Mouse (Mus musculus): ENCODE results near the gene Igdcc3. TPM values are rescaled to one million over a fixed set of nuclear protein-coding genes. Genes with fewer than 3 reads are reported as not detected.

The Igdcc3 gene
- total and polyA plus RNA-seq, 2 experiments from 2014 or later: 0.11 TPM; not detected in 1

DNA sequence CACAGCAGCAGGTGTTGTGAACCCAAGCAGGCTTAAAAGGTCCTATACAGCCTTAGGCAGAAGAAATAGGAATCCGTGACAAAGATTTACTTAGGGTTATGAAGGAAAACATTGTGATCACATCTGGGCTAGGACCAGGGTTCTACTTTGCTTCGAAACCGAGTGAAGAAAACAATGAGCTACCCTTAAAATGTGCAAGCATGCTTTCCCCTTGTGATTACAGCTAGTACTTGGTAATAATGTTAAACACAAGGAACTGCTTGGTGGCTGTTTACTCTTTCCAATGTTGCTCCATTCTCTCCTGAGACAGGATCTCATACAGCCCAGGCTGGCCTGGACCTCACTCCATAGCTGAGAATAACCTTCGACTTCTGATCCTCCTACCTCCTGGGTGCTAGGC lies 20.2 kb downstream of the Igdcc3 start:
- Histone ChIP-seq H3K27ac (ENCODE audit: low read depth) (no peak overlapping the region), H3K9ac (replicated peaks; ENCODE audit: low read depth, low read length) (no peak overlapping the region), H3K4me3 (ENCODE audit: low read depth, low read length) (no peak overlapping the region), H3K9me3 (replicated peaks; ENCODE audit: control insufficient read depth, low read length) (no peaks in the 10 kb centered on the region), H3K27me3 (ENCODE audit: control insufficient read depth, insufficient read depth, low read length) (peaks cover 53% of the 10 kb centered on the region), H3K4me2 (ENCODE audit: low read depth, low read length) (no peak overlapping the region), H3K4me1 (ENCODE audit: control insufficient read depth, insufficient read depth) (peaks cover 16% of the 10 kb centered on the region; the same call in 1 of the 2 replicates), H3K36me3 (replicated peaks; ENCODE audit: control insufficient read depth, insufficient read depth, low read length) (no peaks in the 10 kb centered on the region)
- 68% methylated on average over 4 of the region's 4 CpGs for WGBS
- TF ChIP-seq CTCF (IDR thresholded peaks at IDR 0.05; ENCODE audit: low read depth) (no peak), EP300 (IDR thresholded peaks at IDR 0.05; ENCODE audit: low read depth) (no peak)
- DNase-seq (ENCODE audit: low spot score): no peak
- ATAC-seq (ENCODE audit: insufficient read depth, low read depth): no peak

DNA sequence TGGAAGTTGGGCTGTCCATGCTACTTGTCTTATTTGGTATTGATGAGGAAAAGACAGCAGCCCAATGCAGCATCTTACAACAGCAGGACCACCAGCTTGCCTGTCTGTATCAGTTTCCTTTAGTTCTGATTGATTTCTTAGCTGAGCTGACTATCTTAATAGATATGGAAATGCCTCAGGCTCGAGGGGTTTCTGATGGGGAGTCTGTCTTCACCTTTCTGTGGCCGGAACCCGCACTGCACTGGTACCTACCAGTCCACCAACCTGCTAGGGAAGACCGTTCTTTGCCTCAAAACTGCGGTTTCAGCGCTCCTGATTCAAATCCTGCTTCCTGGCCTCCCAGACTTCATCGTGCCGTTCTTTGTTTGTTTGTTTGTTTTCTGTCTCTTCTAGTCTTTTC lies 20.9 kb downstream of the Igdcc3 start:
- DNase-seq (ENCODE audit: low spot score): no peak
- TF ChIP-seq CTCF (IDR thresholded peaks at IDR 0.05; ENCODE audit: low read depth): no peak
- TF ChIP-seq EP300 (IDR thresholded peaks at IDR 0.05; ENCODE audit: low read depth): no peak
- Histone ChIP-seq H3K4me1 (ENCODE audit: control insufficient read depth, insufficient read depth) (peaks cover 10% of the 10 kb centered on the region; the same call in 1 of the 2 replicates), H3K9me3 (replicated peaks; ENCODE audit: control insufficient read depth, low read length) (no peaks in the 10 kb centered on the region), H3K27ac (ENCODE audit: low read depth) (no peak overlapping the region), H3K27me3 (ENCODE audit: control insufficient read depth, insufficient read depth, low read length) (peaks cover 53% of the 10 kb centered on the region), H3K4me3 (ENCODE audit: low read depth, low read length) (no peak overlapping the region), H3K4me2 (ENCODE audit: low read depth, low read length) (no peak overlapping the region), H3K9ac (replicated peaks; ENCODE audit: low read depth, low read length) (no peak overlapping the region), H3K36me3 (replicated peaks; ENCODE audit: control insufficient read depth, insufficient read depth, low read length) (no peaks in the 10 kb centered on the region)
- no peak for ATAC-seq (ENCODE audit: insufficient read depth, low read depth)
- WGBS: 52% methylated on average over 8 of the region's 8 CpGs

DNA sequence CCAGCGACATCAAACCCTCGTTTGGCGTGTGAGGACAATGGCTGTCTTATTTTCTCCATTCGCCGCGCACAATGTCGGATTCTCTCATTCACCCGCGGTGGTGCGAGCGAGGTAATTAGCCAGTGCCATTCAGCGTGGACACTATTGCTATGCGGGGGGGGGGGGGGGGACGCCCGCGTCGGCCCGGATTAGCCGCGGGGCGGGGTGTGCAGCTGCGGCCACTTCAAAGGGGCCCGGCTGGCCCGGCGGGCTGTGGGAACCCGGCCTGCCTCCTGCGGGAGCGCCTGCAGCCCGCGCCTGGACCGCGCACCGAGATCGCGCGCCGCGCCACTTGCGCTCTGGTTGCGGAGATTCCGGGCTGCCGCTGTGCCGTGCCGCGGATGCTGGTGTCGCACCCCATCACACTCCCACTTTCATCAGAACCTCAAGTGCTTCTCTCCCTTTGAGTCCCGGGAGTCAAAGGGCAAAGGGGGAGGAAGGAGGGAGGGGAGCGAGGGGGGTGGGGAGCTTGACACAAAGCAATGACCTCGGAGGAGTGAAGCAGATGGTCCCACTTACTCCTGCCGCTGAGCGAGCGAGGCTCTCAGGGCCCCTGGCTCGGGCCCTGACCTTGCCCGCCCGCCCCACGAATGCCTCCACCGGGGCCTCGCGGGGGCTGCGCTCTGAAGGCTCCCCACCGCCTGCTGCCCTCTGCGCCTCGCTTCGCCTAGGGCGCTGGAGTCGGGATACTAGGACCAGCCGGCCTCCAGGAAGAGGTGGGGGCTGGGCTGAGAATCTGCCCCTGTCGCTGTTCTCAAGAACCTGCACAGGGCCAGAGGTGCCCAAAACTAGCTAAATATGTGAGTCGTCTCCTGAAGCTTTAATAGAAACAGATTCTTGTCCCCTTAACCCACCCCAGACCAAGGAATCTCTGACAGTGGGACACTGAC lies 22.0 kb downstream of the Igdcc3 start:
- Histone ChIP-seq H3K4me3 (ENCODE audit: low read depth, low read length) (peak overlapping the region; percentile 50), H3K36me3 (replicated peaks; ENCODE audit: control insufficient read depth, insufficient read depth, low read length) (no peaks in the 10 kb centered on the region), H3K9me3 (replicated peaks; ENCODE audit: control insufficient read depth, low read length) (no peaks in the 10 kb centered on the region), H3K27ac (ENCODE audit: low read depth) (no peak overlapping the region), H3K9ac (replicated peaks; ENCODE audit: low read depth, low read length) (no peak overlapping the region; the same call in 1 of the 2 replicates), H3K4me2 (ENCODE audit: low read depth, low read length) (peak overlapping the region; percentile 82), H3K27me3 (ENCODE audit: control insufficient read depth, insufficient read depth, low read length) (peaks cover 53% of the 10 kb centered on the region), H3K4me1 (ENCODE audit: control insufficient read depth, insufficient read depth) (peaks cover 8% of the 10 kb centered on the region; the same call in 1 of the 2 replicates)
- DNase-seq (ENCODE audit: low spot score) (no peak), ATAC-seq (ENCODE audit: insufficient read depth, low read depth) (peak; percentile 51)
- TF ChIP-seq EP300 (IDR thresholded peaks at IDR 0.05; ENCODE audit: low read depth) (no peak), CTCF (IDR thresholded peaks at IDR 0.05; ENCODE audit: low read depth) (no peak)
- WGBS: 2% methylated on average over 56 of the region's 69 CpGs

DNA sequence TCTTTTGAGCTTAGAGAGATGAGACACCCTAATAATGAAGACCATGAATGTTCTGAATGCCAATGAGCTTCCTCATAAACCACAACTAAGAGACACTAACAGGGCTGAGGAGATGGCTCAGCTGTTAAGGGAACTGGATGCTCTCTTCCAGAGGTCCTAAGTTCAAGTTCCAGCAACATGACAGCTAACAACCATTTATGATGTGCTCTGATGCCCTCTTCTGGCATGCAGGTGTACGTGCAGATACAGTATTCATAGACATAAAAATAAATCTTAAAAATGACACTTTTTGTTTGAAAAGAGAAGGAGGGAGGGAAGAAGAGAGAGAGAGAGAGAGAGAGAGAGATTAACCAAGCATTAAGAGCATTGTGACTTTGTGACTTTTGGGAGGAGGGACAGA lies 23.9 kb downstream of the Igdcc3 start:
- 18% methylated on average over 1 of the region's 1 CpGs for WGBS

DNA sequence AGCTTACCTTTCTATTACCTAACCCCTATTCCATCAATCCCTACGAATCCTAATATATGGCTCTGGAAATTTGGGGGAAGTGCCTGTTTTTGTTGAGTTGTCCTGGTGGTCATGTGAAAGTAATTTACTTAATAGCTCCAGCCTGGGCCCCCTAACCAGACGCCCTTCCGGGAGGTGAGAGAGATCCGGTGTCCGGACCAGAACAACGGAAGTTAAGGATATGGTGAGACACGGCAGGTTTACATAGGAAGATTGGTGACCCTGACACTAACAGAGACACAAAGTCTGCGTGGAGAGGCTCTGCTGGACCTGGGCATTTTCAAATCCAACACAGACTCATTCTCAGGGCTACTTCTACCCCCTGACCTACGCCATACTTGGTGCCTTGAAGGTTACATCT lies 25.4 kb downstream of the Igdcc3 start:
- no peak overlapping the region for H3K27ac ChIP-seq (ENCODE audit: low read depth)
- H3K4me1 ChIP-seq (ENCODE audit: control insufficient read depth, insufficient read depth): peaks cover 8% of the 10 kb centered on the region; the same call in 1 of the 2 replicates
- H3K4me2 ChIP-seq (ENCODE audit: low read depth, low read length): no peak overlapping the region
- peaks cover 30% of the 10 kb centered on the region for H3K27me3 ChIP-seq (ENCODE audit: control insufficient read depth, insufficient read depth, low read length)
- no peak overlapping the region for H3K4me3 ChIP-seq (ENCODE audit: low read depth, low read length)
- no peak for DNase-seq (ENCODE audit: low spot score)
- H3K9ac ChIP-seq (replicated peaks; ENCODE audit: low read depth, low read length): no peak overlapping the region
- no peaks in the 10 kb centered on the region for H3K9me3 ChIP-seq (replicated peaks; ENCODE audit: control insufficient read depth, low read length)
- WGBS: 63% methylated on average over 9 of the region's 9 CpGs
- TF ChIP-seq EP300 (IDR thresholded peaks at IDR 0.05; ENCODE audit: low read depth) (no peak), CTCF (IDR thresholded peaks at IDR 0.05; ENCODE audit: low read depth) (no peak)
- ATAC-seq (ENCODE audit: insufficient read depth, low read depth): no peak
- H3K36me3 ChIP-seq (replicated peaks; ENCODE audit: control insufficient read depth, insufficient read depth, low read length): no peaks in the 10 kb centered on the region

More for the DNA sequence above, 23.9 kb downstream of the Igdcc3 start:
- H3K4me2 ChIP-seq (ENCODE audit: low read depth, low read length): no peak overlapping the region
- DNase-seq (ENCODE audit: low spot score): no peak
- no peak overlapping the region for H3K9ac ChIP-seq (replicated peaks; ENCODE audit: low read depth, low read length)
- no peaks in the 10 kb centered on the region for H3K9me3 ChIP-seq (replicated peaks; ENCODE audit: control insufficient read depth, low read length)
- ATAC-seq (ENCODE audit: insufficient read depth, low read depth): no peak
- no peaks in the 10 kb centered on the region for H3K36me3 ChIP-seq (replicated peaks; ENCODE audit: control insufficient read depth, insufficient read depth, low read length)
- TF ChIP-seq CTCF (IDR thresholded peaks at IDR 0.05; ENCODE audit: low read depth): peak; percentile 55
- no peak for TF ChIP-seq EP300 (IDR thresholded peaks at IDR 0.05; ENCODE audit: low read depth)
- peaks cover 8% of the 10 kb centered on the region; the same call in 1 of the 2 replicates for H3K4me1 ChIP-seq (ENCODE audit: control insufficient read depth, insufficient read depth)
- no peak overlapping the region for H3K27ac ChIP-seq (ENCODE audit: low read depth)
- peaks cover 44% of the 10 kb centered on the region for H3K27me3 ChIP-seq (ENCODE audit: control insufficient read depth, insufficient read depth, low read length)
- H3K4me3 ChIP-seq (ENCODE audit: low read depth, low read length): no peak overlapping the region

Measured in heart, postnatal 0 days (tissue).